Mouse (Mus musculus): Measurements from ENCODE around the gene Fignl2. TPM values are rescaled to one million over a fixed set of nuclear protein-coding genes. Genes with fewer than 3 reads are reported as not detected.

The Fignl2 gene
- polyA plus RNA-seq, 1 experiment from 2014 or later = 1.4 TPM

DNA sequence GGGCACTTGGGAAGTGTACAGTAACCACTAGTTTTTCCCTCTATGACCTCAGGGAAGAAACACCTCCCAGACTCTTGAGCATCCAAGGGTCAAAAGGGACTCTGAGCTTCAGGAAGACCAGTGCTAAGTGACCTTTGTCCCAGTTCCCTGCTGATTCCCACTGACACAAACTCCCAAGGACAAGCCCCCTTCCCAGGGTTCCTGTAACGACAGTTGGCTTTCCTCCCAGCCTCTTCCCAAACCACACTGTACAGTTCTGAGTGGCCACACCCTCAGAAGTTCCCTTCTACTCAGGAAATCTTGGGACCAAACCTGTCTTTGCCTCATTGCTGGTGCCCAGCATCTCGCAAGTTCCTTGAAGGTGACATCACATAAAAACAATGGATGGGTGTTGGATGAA lies 5.6 kb downstream of the Fignl2 start:
- Histone ChIP-seq H3K4me3 (no peak overlapping the region), H3K36me3 (peaks cover 28% of the 10 kb centered on the region), H3K27ac (no peak overlapping the region), H3K4me1 (replicated peaks) (peaks cover 96% of the 10 kb centered on the region), H3K27me3 (ENCODE audit: insufficient read depth, poor library complexity, severe bottlenecking) (no peaks in the 10 kb centered on the region), H3K9me3 (no peaks in the 10 kb centered on the region)
- WGBS = 52% methylated on average over 2 of the region's 2 CpGs
- no peak for DNase-seq (ENCODE audit: low spot score)

DNA sequence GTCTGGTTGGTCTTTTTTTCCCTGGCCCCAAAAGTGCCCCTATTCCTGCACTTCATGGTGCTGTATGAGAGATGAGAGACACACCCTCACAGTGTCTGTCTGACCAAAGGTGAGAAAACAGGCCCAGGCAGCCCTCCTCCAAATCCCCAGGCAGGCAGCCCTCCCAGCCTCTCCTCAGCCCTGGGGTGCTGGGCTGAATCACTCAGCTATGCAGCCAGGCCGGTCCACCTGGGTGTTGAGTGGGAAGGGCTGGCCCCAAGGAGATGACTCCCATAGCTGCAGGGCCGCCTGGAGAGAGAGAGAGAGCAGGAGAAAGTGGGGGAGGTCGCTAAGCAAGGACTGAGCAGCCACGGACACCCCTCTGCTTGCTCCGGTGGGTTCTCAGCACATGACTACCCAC lies 7.6 kb downstream of the Fignl2 start:
- H3K36me3 ChIP-seq = peaks cover 30% of the 10 kb centered on the region
- no peaks in the 10 kb centered on the region for H3K9me3 ChIP-seq
- peak overlapping the region; percentile 89 for H3K27ac ChIP-seq
- no peaks in the 10 kb centered on the region for H3K27me3 ChIP-seq (ENCODE audit: insufficient read depth, poor library complexity, severe bottlenecking)
- H3K4me1 ChIP-seq (replicated peaks) = peaks cover 100% of the 10 kb centered on the region
- no peak overlapping the region for H3K4me3 ChIP-seq
- DNase-seq (ENCODE audit: low spot score) = no peak
- 36% methylated on average over 5 of the region's 5 CpGs for WGBS

DNA sequence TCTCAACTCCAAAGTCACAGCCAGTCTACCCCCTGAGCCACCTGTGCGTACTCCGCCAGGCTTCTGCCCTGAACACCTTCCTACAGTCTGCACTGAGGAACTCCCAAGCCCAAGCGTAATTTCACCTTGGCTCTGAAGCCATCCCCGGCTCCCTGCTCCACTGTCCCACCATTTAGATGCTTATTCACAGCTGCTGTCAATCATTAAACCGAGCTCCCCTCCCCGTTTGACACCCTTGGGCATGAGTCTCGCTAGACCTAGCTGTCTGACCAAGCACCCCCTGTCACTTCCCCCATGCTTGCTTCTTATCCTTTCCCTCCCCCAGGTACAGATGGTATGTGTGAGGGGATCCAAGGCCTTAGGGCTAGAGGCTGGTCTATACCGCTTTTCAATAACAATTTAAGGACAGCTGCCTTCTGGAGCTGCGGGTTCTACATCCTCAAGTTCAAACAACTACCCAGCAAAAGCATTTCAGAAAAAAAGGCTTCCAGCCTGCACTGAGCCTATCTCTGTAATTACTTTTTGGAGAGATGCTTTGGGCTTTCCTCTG lies 8.7 kb downstream of the Fignl2 start:
- Histone ChIP-seq H3K27me3 (ENCODE audit: insufficient read depth, poor library complexity, severe bottlenecking) (no peaks in the 10 kb centered on the region), H3K9me3 (no peaks in the 10 kb centered on the region), H3K4me3 (peak overlapping the region; percentile 22), H3K36me3 (peaks cover 30% of the 10 kb centered on the region), H3K27ac (peak overlapping the region; percentile 89), H3K4me1 (replicated peaks) (peaks cover 100% of the 10 kb centered on the region)
- no peak for DNase-seq (ENCODE audit: low spot score)
- WGBS = 49% methylated on average over 9 of the region's 9 CpGs

DNA sequence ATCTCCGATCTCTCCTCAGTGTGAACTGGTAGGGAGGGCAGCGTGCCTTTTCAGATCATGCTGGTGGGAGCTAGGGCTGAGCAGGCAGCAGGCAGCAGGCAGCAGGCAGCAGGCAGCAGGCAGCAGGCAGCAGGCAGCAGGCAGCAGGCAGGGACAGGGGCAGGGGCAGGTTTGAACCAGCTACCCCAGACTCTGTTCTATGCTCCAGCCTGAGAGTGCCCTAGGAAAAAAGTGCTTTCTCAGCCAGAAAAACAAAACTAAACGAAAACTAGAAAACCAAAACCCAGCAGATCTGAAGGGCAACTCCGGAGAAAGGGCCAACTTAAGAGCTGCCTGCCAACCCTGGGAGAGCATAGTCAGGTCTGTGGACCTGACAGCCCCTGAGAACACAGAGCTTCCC lies 9.7 kb downstream of the Fignl2 start:
- Histone ChIP-seq H3K27me3 (ENCODE audit: insufficient read depth, poor library complexity, severe bottlenecking) (no peaks in the 10 kb centered on the region), H3K9me3 (no peaks in the 10 kb centered on the region), H3K4me1 (replicated peaks) (peaks cover 100% of the 10 kb centered on the region), H3K27ac (peak overlapping the region; percentile 89), H3K36me3 (peaks cover 25% of the 10 kb centered on the region), H3K4me3 (no peak overlapping the region)
- 52% methylated on average over 4 of the region's 4 CpGs for WGBS
- no peak for DNase-seq (ENCODE audit: low spot score)

DNA sequence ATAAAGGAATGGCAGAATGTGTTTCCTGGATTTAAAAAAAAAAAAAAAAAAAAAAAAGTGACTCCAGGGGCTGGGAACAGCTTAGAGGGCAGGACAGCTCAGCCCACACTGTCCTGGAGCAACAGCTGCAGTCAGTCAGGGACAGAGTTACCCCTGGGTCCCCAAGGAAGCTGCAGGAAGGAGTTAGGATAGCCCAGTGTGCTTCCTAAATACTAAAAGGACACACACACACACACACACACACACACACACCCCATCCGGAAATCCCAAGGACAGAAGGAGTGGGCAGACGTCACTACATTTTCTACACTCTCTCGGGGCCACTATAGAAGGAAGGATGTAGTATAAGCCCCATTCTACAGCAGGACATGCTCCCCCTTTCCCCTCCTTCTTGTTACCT lies 10.3 kb downstream of the Fignl2 start:
- Histone ChIP-seq H3K9me3 (no peaks in the 10 kb centered on the region), H3K4me1 (replicated peaks) (peaks cover 100% of the 10 kb centered on the region), H3K27me3 (ENCODE audit: insufficient read depth, poor library complexity, severe bottlenecking) (no peaks in the 10 kb centered on the region), H3K4me3 (no peak overlapping the region), H3K36me3 (peaks cover 23% of the 10 kb centered on the region), H3K27ac (peak overlapping the region; percentile 89)
- no peak for DNase-seq (ENCODE audit: low spot score)
- 45% methylated on average over 3 of the region's 3 CpGs for WGBS

DNA sequence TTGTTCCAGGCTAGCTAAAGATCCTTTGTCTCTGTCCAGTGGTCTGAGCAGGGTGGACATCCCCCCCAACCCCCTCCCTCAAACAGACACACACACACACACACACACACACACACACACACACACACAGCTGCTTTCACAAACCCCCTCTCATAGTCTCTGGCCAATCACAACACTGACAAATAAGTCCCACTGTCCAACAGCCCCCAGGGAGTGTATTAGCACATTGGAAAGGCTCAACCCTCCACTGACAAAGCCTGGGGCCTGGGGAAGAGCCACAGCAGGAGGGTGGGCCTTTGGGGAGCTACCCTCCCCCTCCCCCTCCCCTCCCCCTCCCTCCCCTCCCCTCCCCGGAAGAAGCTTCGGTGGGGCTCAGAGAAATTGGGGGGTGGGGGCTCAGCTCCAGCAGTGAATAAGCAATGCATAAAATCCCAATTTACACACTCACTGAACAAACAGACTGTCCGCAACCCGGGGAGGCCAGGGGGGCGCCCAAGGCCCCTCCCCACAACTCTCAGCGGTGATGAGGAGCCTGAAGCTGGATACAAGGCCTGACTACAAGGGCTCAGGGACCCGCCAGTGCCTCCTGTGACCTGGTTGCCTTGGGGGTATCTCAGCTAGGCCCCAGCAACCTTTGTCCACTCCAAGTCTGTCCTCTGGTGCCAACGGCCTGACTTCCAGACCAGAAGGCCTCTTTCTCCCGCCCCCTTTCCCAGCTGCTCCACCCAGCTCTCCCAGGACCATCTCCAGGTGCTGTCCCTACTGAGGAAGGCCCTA lies 11.3 kb downstream of the Fignl2 start:
- H3K36me3 ChIP-seq = peaks cover 18% of the 10 kb centered on the region
- no peaks in the 10 kb centered on the region for H3K27me3 ChIP-seq (ENCODE audit: insufficient read depth, poor library complexity, severe bottlenecking)
- peak; percentile 72 for DNase-seq (ENCODE audit: low spot score)
- WGBS = 2% methylated on average over 7 of the region's 9 CpGs
- H3K4me3 ChIP-seq = peak overlapping the region; percentile 28
- H3K4me1 ChIP-seq (replicated peaks) = peaks cover 100% of the 10 kb centered on the region
- H3K27ac ChIP-seq = peak overlapping the region; percentile 89
- no peaks in the 10 kb centered on the region for H3K9me3 ChIP-seq

DNA sequence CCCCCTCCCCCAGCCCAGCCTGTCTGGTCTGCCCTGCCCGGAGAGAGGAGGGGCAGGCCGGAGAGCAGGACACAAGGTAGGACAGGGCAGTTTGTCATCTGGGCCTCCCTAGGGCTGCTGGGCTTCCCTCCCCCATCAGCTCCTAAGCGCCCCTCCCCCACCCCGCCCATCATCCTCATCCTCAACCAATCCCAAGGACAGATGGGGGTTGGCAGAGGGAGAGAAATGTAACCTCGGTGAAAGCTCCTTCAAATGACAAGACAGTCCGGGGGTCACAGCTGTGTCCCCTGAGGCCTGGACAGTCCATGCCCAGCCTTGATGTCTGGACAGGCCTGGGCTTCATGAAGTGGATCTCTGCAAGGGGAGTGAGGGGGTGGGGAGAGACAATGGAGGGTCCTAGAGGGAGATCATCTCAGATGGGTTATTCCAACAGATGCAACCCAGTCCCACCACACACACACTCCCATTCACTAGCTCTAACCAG lies 12.0 kb downstream of the Fignl2 start:
- DNase-seq (ENCODE audit: low spot score) = peak; percentile 81
- Histone ChIP-seq H3K27ac (peak overlapping the region; percentile 89), H3K27me3 (ENCODE audit: insufficient read depth, poor library complexity, severe bottlenecking) (no peaks in the 10 kb centered on the region), H3K4me1 (replicated peaks) (peaks cover 100% of the 10 kb centered on the region), H3K36me3 (peaks cover 18% of the 10 kb centered on the region), H3K9me3 (no peaks in the 10 kb centered on the region), H3K4me3 (peak overlapping the region; percentile 28)
- 2% methylated on average over 5 of the region's 6 CpGs for WGBS

DNA sequence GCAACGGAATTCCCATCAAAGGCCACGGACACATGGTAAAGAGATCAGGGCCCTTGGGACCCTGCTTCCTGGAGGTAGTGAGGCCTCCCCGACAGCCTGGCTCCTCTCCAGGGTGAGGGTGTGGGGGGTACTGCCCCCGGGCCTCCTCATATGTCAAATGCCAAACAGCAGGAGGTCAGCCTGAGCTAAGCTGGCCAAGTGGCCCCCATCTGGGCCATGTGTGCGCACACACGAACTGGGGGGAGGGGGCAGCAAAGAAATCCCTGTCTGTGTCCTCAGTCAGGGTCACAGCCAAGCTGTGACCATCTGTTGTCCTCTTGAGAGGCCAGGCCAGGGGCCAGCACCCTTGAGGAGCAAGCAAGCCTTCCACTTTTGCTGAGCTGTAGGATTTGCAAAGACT lies 13.3 kb downstream of the Fignl2 start:
- WGBS = 17% methylated on average over 6 of the region's 6 CpGs
- H3K27ac ChIP-seq = peak overlapping the region; percentile 89
- peaks cover 100% of the 10 kb centered on the region for H3K4me1 ChIP-seq (replicated peaks)
- H3K9me3 ChIP-seq = no peaks in the 10 kb centered on the region
- no peaks in the 10 kb centered on the region for H3K27me3 ChIP-seq (ENCODE audit: insufficient read depth, poor library complexity, severe bottlenecking)
- peaks cover 18% of the 10 kb centered on the region for H3K36me3 ChIP-seq
- peak overlapping the region; percentile 28 for H3K4me3 ChIP-seq
- peak; percentile 68 for DNase-seq (ENCODE audit: low spot score)

DNA sequence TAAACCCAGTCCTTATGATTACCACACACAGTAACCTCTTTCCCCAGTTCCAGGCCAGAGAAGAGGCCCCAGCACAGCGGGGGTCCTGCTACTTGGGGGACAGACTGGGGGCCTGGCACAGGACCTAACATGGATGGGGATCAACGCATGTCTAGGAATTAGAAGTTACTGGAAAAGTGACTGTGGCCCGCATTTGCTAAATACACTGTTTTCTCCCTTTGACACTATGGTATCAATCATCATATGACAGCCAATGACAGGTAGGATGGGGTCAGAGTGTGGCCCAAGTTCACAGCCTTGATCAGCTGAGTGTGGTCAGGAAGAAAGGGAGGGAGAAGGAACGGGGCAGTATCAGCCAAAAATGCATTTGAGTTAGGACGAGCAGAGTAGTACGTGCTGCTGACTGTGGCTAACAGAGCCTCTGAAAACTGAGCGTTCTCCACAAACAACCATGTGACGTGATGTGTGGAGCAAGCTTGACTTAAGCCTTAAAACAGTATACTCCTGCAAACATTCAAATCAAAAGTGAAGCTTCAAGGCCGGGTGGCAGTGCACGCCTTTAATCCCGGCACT lies 18.0 kb downstream of the Fignl2 start:
- peaks cover 35% of the 10 kb centered on the region for H3K36me3 ChIP-seq
- peak overlapping the region; percentile 88 for H3K27ac ChIP-seq
- no peak for DNase-seq (ENCODE audit: low spot score)
- no peaks in the 10 kb centered on the region for H3K9me3 ChIP-seq
- WGBS = 32% methylated on average over 11 of the region's 11 CpGs
- peaks cover 15% of the 10 kb centered on the region for H3K27me3 ChIP-seq (ENCODE audit: insufficient read depth, poor library complexity, severe bottlenecking)
- H3K4me1 ChIP-seq (replicated peaks) = peaks cover 96% of the 10 kb centered on the region
- peak overlapping the region; percentile 32 for H3K4me3 ChIP-seq

DNA sequence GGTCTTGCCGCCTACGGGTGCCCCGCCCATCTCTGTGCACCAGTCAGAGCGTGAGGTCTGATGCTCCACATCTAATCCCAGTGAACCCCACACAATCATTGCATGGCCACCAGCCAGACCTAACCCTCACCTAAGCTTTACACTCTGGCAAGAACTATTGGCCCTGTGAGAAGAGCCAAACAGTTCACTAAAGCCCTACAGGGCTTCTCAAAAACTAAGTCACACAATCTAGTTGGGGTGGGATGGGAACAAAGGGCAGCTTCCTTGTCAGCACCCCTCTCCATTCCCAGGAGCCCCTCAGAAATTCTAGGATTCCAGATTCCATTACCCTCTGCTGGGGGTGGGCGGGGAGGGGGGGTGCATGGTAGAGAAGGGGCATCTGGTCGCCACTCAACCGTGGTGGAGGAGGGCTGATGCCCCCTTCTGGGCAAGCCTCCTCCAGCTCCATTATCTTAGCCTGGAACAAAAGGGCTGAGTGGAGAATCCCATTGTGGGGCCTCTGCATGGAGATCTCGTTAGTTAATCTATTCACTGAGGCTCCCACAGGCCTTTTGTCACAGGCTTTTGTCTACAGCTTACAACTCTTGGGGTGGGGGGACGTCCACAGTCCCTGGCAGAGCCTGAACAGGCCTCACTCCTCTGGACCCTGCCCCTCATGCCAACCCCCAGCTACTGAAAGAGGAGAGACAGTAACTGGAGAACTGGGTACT lies 18.6 kb downstream of the Fignl2 start:
- Histone ChIP-seq H3K36me3 (peaks cover 35% of the 10 kb centered on the region), H3K4me3 (peak overlapping the region; percentile 32), H3K9me3 (no peaks in the 10 kb centered on the region), H3K27ac (peak overlapping the region; percentile 88), H3K4me1 (replicated peaks) (peaks cover 94% of the 10 kb centered on the region), H3K27me3 (ENCODE audit: insufficient read depth, poor library complexity, severe bottlenecking) (peaks cover 21% of the 10 kb centered on the region)
- peak; percentile 69 for DNase-seq (ENCODE audit: low spot score)
- 23% methylated on average over 9 of the region's 9 CpGs for WGBS

DNA sequence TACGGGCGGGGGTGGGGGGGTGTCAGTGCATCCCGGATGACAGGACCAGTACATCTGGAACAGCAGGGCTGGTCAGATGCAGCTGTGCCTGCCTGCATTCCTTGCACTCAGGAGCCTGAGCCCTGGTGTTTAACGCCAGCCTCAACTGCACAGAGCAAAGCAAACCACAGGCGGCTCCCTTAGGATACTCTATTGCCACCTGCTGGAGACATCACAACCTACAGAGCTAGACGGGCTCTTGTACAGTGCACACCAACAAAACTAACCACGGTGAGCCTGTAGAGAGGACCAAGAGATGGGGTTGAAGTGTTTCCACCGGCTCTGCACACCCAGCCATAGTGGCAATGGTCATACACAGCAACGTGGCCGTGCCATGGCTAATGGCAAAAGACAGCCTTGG lies 22.1 kb downstream of the Fignl2 start:
- 42% methylated on average over 10 of the region's 10 CpGs for WGBS

DNA sequence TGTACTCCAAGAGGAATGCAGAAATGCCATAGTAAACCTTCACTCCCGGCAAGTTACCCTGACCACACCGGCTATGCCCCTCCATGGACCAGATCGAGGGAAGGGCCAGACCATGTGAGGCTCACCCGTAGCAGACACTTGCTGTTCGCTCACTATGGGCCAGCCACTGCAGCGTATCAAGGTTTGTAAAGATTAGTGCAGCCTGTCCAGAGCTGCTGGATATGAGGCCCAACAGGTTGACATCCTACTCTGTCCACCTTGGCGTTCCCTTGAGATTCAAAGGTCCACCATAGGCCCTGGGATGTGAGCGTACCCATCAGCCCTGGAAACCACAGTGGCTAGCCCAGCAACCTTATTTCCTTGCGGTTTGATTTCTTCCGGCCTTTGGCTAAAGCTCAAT lies 23.8 kb downstream of the Fignl2 start:
- Histone ChIP-seq H3K4me3 (peak overlapping the region; percentile 44; the same call in 1 of the 2 replicates), H3K36me3 (peaks cover 64% of the 10 kb centered on the region), H3K9me3 (no peaks in the 10 kb centered on the region), H3K27me3 (ENCODE audit: insufficient read depth, poor library complexity, severe bottlenecking) (peaks cover 72% of the 10 kb centered on the region), H3K27ac (no peak overlapping the region), H3K4me1 (replicated peaks) (peaks cover 86% of the 10 kb centered on the region)
- 66% methylated on average over 10 of the region's 10 CpGs for WGBS
- no peak for DNase-seq (ENCODE audit: low spot score)

More for the DNA sequence above, 22.1 kb downstream of the Fignl2 start:
- Histone ChIP-seq H3K27me3 (ENCODE audit: insufficient read depth, poor library complexity, severe bottlenecking) (peaks cover 56% of the 10 kb centered on the region), H3K36me3 (peaks cover 47% of the 10 kb centered on the region), H3K27ac (no peak overlapping the region), H3K4me1 (replicated peaks) (peaks cover 94% of the 10 kb centered on the region), H3K4me3 (no peak overlapping the region), H3K9me3 (no peaks in the 10 kb centered on the region)
- DNase-seq (ENCODE audit: low spot score) = peak; percentile 62
